Mouse (Mus musculus): ENCODE results near the gene Dmbx1. TPM values are rescaled to one million over a fixed set of nuclear protein-coding genes. Genes with fewer than 3 reads are reported as not detected.

Dmbx1 gene
- polyA plus RNA-seq, 1 experiment from 2014 or later = 0.11 TPM

GRCm38 (mm10) chr4:115937061-115937976, 2.4 kb downstream of the Dmbx1 start:
- Histone ChIP-seq H3K27ac (no peak overlapping the region), H3K4me3 (peak overlapping the region; percentile 18), H3K4me1 (peaks cover 45% of the 10 kb centered on the region), H3K9me3 (replicated peaks) (no peaks in the 10 kb centered on the region), H3K36me3 (no peaks in the 10 kb centered on the region), H3K27me3 (ENCODE audit: low read depth, poor library complexity, severe bottlenecking) (peaks cover 100% of the 10 kb centered on the region)
- DNase-seq (ENCODE audit: low spot score) = no peak
- 2% methylated on average over 19 of the region's 19 CpGs for WGBS

GRCm38 (mm10) chr4:115936646-115937045, 3.1 kb downstream of the Dmbx1 start:
- Histone ChIP-seq H3K4me1 (peaks cover 47% of the 10 kb centered on the region), H3K27ac (no peak overlapping the region), H3K9me3 (replicated peaks) (no peaks in the 10 kb centered on the region), H3K36me3 (no peaks in the 10 kb centered on the region), H3K27me3 (ENCODE audit: low read depth, poor library complexity, severe bottlenecking) (peaks cover 100% of the 10 kb centered on the region), H3K4me3 (peak overlapping the region; percentile 18)
- DNase-seq (ENCODE audit: low spot score) = peak; percentile 63
- WGBS = under 1% methylated on average over 20 of the region's 20 CpGs

GRCm38 (mm10) chr4:115935835-115936581, 3.7 kb downstream of the Dmbx1 start:
- H3K27me3 ChIP-seq (ENCODE audit: low read depth, poor library complexity, severe bottlenecking) = peaks cover 100% of the 10 kb centered on the region
- under 1% methylated on average over 36 of the region's 36 CpGs for WGBS
- no peaks in the 10 kb centered on the region for H3K9me3 ChIP-seq (replicated peaks)
- H3K36me3 ChIP-seq = no peaks in the 10 kb centered on the region
- H3K4me1 ChIP-seq = peaks cover 48% of the 10 kb centered on the region
- peak overlapping the region; percentile 18 for H3K4me3 ChIP-seq
- H3K27ac ChIP-seq = no peak overlapping the region
- peak; percentile 75 for DNase-seq (ENCODE audit: low spot score)

- 48% methylated on average over 13 of the region's 13 CpGs for WGBS
- Histone ChIP-seq H3K4me1 (peaks cover 23% of the 10 kb centered on the region), H3K27ac (no peak overlapping the region), H3K27me3 (ENCODE audit: low read depth, poor library complexity, severe bottlenecking) (peaks cover 99% of the 10 kb centered on the region), H3K4me3 (no peak overlapping the region), H3K36me3 (no peaks in the 10 kb centered on the region), H3K9me3 (replicated peaks) (no peaks in the 10 kb centered on the region)
- DNase-seq (ENCODE audit: low spot score) = no peak
Observed at GRCm38 (mm10) chr4:115931556-115932088, 8.1 kb downstream of the Dmbx1 start.

- 52% methylated on average over 7 of the region's 7 CpGs for WGBS
- DNase-seq (ENCODE audit: low spot score) = no peak
- Histone ChIP-seq H3K27me3 (ENCODE audit: low read depth, poor library complexity, severe bottlenecking) (peaks cover 96% of the 10 kb centered on the region), H3K27ac (no peak overlapping the region), H3K4me1 (0 out of 2 replicates have a peak, but pooled peaks cover 3% of the 10 kb centered on the region), H3K4me3 (no peak overlapping the region), H3K36me3 (no peaks in the 10 kb centered on the region), H3K9me3 (replicated peaks) (no peaks in the 10 kb centered on the region)
Observed at GRCm38 (mm10) chr4:115927637-115928036, 12.1 kb downstream of the Dmbx1 start.

- H3K27me3 ChIP-seq (ENCODE audit: low read depth, poor library complexity, severe bottlenecking) = peaks cover 96% of the 10 kb centered on the region
- no peak overlapping the region for H3K4me3 ChIP-seq
- H3K9me3 ChIP-seq (replicated peaks) = no peaks in the 10 kb centered on the region
- H3K36me3 ChIP-seq = no peaks in the 10 kb centered on the region
- no peak for DNase-seq (ENCODE audit: low spot score)
- WGBS = 75% methylated on average over 16 of the region's 16 CpGs
- peaks cover 3% of the 10 kb centered on the region; the same call in 1 of the 2 replicates for H3K4me1 ChIP-seq
- no peak overlapping the region for H3K27ac ChIP-seq
Observed at GRCm38 (mm10) chr4:115923262-115923880, 16.4 kb downstream of the Dmbx1 start.

GRCm38 (mm10) chr4:115922688-115923087, 17.0 kb downstream of the Dmbx1 start:
- Histone ChIP-seq H3K4me1 (peaks cover 10% of the 10 kb centered on the region), H3K36me3 (no peaks in the 10 kb centered on the region), H3K27me3 (ENCODE audit: low read depth, poor library complexity, severe bottlenecking) (peaks cover 96% of the 10 kb centered on the region), H3K4me3 (no peak overlapping the region), H3K9me3 (replicated peaks) (no peaks in the 10 kb centered on the region), H3K27ac (no peak overlapping the region)
- WGBS = 86% methylated on average over 5 of the region's 5 CpGs
- no peak for DNase-seq (ENCODE audit: low spot score)

- DNase-seq (ENCODE audit: low spot score) = no peak
- Histone ChIP-seq H3K9me3 (replicated peaks) (no peaks in the 10 kb centered on the region), H3K27ac (no peak overlapping the region), H3K27me3 (ENCODE audit: low read depth, poor library complexity, severe bottlenecking) (peaks cover 97% of the 10 kb centered on the region), H3K36me3 (no peaks in the 10 kb centered on the region), H3K4me1 (peaks cover 11% of the 10 kb centered on the region), H3K4me3 (no peak overlapping the region)
- 85% methylated on average over 16 of the region's 16 CpGs for whole genome bisulfite sequencing
Observed at GRCm38 (mm10) chr4:115919911-115920310, 19.8 kb downstream of the Dmbx1 start.

- Histone ChIP-seq H3K27me3 (ENCODE audit: low read depth, poor library complexity, severe bottlenecking) (peaks cover 86% of the 10 kb centered on the region), H3K4me3 (peak overlapping the region; percentile 18; the same call in 1 of the 2 replicates), H3K4me1 (peaks cover 17% of the 10 kb centered on the region), H3K36me3 (no peaks in the 10 kb centered on the region), H3K27ac (peak overlapping the region; percentile 46; the same call in 1 of the 2 replicates), H3K9me3 (replicated peaks) (no peaks in the 10 kb centered on the region)
- DNase-seq (ENCODE audit: low spot score) = no peak
- 1% methylated on average over 4 of the region's 4 CpGs for WGBS
Observed at GRCm38 (mm10) chr4:115911586-115911985, 28.1 kb downstream of the Dmbx1 start.

- Histone ChIP-seq H3K4me1 (peaks cover 40% of the 10 kb centered on the region), H3K27me3 (ENCODE audit: low read depth, poor library complexity, severe bottlenecking) (peaks cover 94% of the 10 kb centered on the region), H3K4me3 (no peak overlapping the region), H3K27ac (no peak overlapping the region), H3K9me3 (replicated peaks) (no peaks in the 10 kb centered on the region), H3K36me3 (no peaks in the 10 kb centered on the region)
- no peak for DNase-seq (ENCODE audit: low spot score)
- 29% methylated on average over 7 of the region's 7 CpGs for WGBS
Observed at GRCm38 (mm10) chr4:115908641-115909040, 31.1 kb downstream of the Dmbx1 start.

GRCm38 (mm10) chr4:115907994-115908393, 31.7 kb downstream of the Dmbx1 start:
- Histone ChIP-seq H3K4me1 (peaks cover 40% of the 10 kb centered on the region), H3K4me3 (no peak overlapping the region), H3K9me3 (replicated peaks) (no peaks in the 10 kb centered on the region), H3K27me3 (ENCODE audit: low read depth, poor library complexity, severe bottlenecking) (peaks cover 94% of the 10 kb centered on the region), H3K27ac (no peak overlapping the region), H3K36me3 (no peaks in the 10 kb centered on the region)
- 77% methylated on average over 1 of the region's 1 CpGs for WGBS
- DNase-seq (ENCODE audit: low spot score) = no peak

- Histone ChIP-seq H3K36me3 (no peaks in the 10 kb centered on the region), H3K4me3 (no peak overlapping the region), H3K27ac (no peak overlapping the region), H3K9me3 (replicated peaks) (no peaks in the 10 kb centered on the region), H3K4me1 (peaks cover 36% of the 10 kb centered on the region), H3K27me3 (ENCODE audit: low read depth, poor library complexity, severe bottlenecking) (peaks cover 93% of the 10 kb centered on the region)
- DNase-seq (ENCODE audit: low spot score) = no peak
- WGBS = 85% methylated on average over 3 of the region's 3 CpGs
Observed at GRCm38 (mm10) chr4:115906791-115907190, 32.9 kb downstream of the Dmbx1 start.

Data from limb, embryonic 10.5 days (tissue).